Mouse (Mus musculus): ENCODE results near the gene Tbx10. TPM values are rescaled to one million over a fixed set of nuclear protein-coding genes. Genes with fewer than 3 reads are reported as not detected.
"Not testable (repeated sequence)": the region's sequence is repeated elsewhere in the genome, so short reads cannot be mapped to it uniquely, and the experiment has no call there.

The Tbx10 gene
- total RNA-seq, 2 experiments from 2014 or later: not detected

DNA sequence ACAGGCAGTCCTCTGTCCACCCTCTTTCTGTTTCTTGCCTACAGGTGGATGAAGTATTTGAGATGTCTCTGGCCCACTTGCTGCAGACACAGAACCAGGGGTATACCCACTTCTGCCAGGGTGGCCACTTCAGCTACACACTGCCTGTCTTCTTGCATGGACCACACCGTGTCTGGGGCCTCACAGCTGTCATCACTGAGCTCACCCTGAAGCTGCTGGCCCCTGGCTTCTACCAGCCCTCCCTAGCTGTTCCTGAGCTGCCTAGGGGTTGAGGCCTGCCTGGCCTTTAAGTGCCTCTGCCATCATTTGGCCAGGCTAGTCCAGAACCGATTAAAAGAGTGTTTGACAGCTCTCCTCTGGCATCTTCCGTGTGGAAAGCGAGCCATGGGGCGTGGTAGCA lies 9.2 kb downstream of the Tbx10 start:
- DNase-seq (ENCODE audit: low spot score in 2 of 2): no peak

DNA sequence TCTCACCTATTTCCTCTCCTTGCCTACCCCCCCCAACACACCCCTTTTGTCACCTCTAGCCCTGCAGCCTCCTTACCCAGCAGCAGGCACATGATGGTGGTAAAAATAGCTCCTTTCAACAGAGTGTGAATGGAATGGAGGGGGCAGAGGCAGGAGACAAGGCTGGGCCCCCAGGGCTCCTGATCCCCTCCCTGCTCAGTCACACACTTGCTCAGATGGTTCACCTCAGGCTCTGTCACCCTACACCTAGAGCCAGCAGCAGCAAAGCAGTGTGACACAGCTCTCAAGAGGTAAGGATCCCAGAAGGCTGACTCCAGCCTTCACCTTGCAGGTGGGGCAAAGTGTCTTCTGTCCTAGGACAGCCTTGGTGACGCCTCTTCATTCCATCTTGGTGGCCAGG lies 10.6 kb downstream of the Tbx10 start, which contains the start of gene Doc2g:
Doc2g (plus strand) TSS at position 202 of the 400 bp plus-strand sequence.
- DNase-seq (ENCODE audit: low spot score in 2 of 2): no peak

DNA sequence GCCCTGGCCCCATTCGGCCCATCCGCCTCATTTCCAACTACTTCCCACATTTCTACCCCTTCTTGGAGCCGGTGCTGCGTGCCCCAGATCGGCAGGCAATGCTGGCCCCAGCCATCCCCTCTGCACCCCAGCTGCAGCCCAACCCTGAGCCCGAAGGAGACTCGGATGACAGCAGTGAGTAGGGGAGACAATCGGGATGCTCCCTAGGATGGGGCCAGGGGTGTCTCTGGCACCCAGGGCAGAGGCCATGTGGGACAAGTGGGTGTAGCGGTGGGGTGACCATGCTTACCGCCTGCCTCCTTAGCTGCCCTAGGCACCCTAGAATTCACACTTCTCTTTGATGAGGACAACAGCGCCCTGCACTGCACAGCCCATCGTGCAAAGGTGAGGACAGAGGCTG lies 11.1 kb downstream of the Tbx10 start:
- DNase-seq (ENCODE audit: low spot score in 2 of 2): no peak

DNA sequence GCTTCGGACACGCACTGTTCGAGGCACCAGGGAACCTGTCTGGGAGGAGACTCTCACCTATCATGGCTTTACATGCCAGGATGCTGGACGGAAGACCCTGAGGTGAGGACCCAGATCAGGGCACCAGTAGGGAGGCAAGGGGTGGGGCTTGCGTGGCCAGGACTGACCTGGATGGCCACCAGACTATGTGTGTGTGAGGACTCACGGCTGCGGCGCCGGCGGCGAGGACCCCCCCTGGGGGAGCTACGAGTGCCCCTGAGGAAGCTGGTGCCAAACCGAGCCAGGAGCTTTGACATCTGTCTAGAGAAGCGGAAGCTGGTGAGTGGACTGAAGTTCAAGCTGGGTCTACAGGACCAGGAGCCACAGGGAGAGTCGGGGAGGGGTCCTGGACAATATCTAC lies 11.8 kb downstream of the Tbx10 start:
- DNase-seq (ENCODE audit: low spot score in 2 of 2): no peak

DNA sequence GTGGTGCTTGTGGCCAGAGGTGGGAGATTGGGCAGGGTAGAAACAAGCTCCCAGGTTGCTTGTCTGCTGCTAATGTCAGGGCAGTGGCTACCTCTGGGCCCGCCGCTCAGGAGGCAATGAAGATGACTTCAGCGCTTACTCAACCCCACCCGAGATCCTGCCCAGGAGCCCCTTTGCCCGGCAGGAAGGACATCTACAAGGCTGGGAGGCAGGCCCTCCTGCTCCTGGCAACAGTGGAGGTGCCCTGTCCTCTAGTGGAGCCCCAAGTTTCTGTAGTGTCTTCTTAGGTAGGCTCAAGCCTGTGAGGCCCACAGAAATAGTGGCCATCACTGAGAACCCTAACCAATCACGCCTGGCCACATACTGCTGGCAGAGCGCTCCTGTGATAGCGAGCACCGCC lies 12.5 kb downstream of the Tbx10 start:
- DNase-seq (ENCODE audit: low spot score in 2 of 2): no peak

DNA sequence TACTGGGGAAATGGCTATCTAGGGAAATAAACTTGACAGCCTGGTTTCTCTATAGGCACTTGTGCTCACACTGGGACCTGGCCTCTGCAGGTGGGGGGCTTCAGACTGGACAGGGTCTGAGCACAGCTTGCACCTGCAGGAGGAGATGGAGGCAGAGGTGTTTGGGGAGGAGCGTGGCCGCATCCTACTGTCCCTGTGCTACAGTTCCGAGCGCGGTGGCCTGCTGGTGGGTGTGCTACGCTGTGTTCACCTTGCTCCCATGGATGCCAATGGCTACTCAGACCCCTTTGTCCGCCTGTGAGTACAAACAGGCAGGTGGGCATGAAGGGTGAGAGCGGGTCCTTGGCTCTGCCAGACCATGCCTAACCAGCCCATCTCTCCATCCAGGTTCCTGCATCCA lies 13.4 kb downstream of the Tbx10 start:
- no peak for DNase-seq (ENCODE audit: low spot score in 2 of 2)

DNA sequence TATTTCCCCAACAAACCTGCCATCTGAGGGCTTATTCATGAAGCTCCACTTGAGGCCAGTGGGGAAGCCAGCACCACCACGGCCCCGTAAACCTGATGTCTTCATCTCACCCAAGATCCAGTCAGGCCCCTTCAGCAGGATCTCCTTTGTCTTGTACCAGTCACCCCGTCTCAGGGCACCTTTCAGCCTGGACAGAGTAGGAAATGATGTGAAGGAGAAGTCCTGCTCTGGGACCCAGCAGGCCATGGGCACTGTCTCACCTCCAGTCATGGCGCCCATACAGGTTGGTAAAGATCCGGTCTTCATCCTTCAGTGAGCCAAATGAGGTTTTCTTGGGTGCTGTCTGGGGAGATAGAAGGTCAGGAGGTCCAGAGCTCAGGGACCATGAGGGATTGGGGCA lies 18.5 kb downstream of the Tbx10 start:
- DNase-seq (ENCODE audit: low spot score in 2 of 2): no peak

DNA sequence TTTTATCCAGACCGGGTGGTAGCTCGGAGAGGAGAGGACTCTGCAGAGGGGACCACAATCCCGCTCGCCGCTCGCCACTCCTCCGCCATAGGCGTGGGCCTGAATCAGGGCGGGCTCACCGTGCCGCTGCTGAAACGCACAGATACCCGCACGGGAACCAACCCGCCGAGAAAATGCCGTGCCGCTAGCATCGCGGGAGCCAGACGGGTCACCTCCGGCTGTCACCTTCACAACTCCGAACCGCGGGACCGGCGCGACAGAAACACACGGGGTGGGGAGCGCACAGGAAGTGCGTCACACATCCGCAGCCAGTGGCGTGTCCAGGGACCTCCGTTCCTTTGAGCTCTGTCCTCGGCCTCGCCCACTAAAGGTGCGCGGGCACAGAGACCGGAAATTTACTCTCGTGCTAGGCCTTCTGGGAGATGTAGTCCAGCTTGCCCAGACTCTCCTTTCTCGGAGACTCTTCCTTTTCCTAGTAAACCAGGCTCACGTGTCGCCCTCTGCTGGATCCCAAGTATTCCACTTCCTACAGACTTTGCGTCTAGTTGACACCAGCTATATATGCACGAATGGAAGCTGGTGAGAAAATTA lies 20.0 kb downstream of the Tbx10 start, which contains the start of gene Ndufv1:
Ndufv1 (minus strand) TSS at position 375 of the 591 bp plus-strand sequence.
- peak; percentile 83 to 92 for DNase-seq (ENCODE audit: low spot score in 2 of 2)

DNA sequence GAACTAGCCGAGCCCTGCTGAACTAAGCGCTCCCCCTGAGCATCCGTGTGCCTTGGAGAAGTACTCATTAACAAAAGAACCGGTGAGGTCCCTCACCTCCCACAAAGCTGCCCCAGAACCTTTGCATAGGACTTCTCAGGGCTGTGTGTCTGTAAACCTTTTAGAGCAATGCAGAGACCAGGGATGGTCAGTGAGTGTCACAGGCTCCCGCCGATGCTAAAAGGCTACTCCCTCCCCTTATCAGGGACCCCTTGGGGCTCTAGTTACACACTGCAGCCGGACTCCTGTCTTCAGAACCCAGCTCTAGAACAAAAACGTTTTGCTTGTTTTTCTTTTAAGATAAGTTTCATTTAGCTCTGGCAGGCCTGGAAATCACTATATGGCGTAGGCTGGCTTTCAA lies 20.5 kb downstream of the Tbx10 start:
- no peak for DNase-seq (ENCODE audit: low spot score in 2 of 2)

DNA sequence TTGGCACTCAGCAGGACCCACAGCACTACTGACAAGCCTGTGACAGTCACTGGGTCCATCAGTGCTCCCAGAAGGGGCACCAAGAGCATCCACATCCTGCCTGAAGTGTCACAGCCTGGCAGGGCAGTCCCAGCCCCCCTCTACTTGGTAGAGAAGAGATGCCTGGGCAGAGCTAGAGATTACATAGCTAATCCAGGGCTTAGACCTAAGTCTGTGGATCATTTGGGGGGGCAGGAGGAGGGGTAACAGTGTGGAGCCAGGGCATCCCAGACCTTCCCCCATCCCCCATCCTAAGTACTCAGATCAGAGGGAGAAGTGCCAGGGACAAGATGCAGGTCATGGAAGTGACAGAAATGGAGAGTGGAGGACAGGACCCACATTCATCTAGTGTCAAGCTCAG lies 22.2 kb downstream of the Tbx10 start:
- DNase-seq (ENCODE audit: low spot score in 2 of 2): no peak

DNA sequence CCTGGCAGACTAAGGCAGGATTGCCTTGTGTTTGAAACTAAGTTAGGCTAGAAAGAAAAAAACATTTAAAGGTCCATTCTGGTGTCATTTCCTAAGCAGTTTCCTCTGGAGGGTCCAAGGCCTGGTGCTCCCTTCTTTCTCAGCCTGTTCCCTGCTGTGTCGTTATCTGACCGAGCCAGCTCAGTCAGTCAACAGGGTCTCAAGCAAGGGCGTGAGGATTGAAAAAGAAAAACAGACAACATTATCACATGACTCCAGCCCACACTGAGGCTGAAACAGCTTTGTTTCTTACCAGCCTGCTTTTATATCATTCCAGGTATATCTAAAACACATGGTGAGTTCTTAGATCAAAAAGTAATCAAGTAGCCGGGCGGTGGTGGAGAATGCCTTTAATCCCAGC lies 23.1 kb downstream of the Tbx10 start:
- DNase-seq (ENCODE audit: low spot score in 2 of 2): no peak

DNA sequence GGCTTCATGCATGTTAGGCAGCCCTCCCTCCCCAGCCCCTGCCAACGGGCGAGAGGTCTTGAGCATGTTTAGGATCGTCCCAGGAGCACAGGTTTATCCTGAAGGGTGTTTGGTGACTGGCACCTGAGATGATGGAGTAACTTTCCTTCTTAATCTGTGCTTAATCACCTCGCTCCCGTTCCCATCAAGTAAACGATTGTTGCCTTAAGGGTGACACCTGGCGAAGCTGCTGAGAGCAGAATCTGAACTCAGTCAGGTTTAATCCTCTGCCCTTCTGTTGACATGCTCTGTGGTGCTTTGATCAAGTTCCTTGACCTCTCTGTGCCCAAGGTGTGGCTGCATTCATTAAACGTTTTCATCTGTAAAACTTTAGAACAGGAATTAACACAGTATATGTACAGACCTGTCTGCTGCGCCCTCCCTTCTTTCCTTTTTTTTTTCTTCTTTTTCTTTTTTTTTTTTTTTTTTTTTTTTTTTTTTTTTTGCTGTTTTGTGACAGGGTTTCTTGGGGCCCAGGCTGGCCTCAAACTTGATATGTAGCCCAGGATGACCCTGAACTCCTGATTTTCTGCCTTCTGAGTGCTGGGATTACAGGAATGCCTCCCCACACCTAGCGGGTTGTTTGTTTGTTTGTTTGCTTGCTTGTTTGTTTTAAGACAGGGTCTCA lies 25.5 kb downstream of the Tbx10 start:
- DNase-seq (ENCODE audit: low spot score in 2 of 2): no peak

DNA sequence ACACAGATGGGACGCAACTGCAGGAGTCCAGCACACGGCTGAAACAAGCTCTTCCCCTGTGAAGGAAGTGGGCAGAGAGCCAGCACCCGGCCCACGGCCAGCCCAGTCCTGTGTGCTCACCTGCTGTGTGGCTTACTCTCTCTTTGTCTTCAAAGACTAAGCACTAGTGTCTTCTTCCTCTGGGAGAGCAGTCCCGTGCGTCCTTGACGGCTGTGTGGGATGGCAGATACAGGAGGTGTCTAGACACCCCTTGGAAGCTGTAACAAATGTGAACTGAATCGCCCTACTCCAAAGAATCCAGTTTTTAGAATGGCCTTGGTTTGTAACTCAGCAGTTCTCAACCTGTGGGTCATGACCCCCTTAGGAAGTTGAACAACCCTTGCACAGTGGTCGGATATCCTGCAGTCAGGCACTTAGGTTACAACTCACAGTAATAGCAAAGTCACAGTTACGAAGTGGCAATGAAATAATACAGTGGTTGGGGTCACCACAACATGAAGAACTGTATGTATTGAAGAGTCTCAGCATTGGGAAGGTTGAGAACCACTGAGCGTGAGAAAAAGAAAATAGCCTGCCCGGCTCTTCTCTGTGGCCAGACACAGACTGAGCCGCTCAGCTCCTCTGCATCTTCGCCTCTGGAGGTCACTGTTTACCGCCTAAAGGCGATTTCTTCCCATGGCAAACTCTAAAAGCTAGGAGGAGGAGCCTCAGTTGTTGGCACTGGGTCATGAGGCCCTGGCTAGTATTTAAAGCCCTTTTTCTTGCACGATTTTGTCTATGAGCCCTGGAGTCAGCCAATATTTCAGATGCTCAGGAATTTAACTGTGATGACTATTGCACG lies 26.4 kb downstream of the Tbx10 start:
- peak; percentile 60 to 85 for DNase-seq (ENCODE audit: low spot score in 2 of 2)

DNA sequence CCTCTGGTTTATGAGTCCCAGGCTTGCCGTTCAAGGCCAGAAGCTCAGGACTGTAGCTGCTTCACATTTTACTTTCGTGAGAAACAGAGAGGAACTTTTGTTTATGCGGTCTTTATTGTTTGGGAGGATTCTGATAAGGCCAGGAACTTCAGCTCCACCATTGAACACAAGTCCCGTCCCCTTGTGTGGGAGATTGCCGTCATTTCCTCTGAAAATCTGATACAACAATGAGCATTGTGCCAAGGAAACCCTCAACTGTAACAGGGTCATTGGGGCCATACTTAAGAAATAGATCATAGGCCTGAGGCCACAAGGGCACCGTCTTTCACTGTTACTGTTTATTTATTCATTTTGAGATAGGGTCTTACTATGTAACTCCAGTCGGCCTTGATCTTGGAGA lies 30.6 kb downstream of the Tbx10 start:
- no peak for DNase-seq (ENCODE audit: low spot score in 2 of 2)

DNA sequence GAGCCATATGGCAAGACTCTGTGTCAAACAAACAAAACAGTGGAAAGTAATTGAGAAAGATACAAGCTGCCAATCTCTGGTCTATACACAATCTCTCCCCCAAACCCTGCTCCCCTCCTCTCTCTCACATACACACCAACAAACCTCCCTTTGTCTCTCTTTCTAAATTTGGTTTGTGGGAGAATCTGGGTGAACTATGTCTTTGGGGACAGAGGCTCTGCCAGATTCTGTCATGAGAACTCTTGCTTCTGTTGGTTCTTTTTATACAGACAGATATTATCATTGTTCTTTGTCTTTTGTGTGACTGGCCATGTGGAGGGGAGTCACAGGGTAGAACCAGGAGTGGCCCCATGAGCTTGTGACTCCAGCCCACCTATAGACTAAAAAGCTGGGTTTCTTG lies 35.0 kb downstream of the Tbx10 start:
- no peak for DNase-seq (ENCODE audit: low spot score in 2 of 2)

DNA sequence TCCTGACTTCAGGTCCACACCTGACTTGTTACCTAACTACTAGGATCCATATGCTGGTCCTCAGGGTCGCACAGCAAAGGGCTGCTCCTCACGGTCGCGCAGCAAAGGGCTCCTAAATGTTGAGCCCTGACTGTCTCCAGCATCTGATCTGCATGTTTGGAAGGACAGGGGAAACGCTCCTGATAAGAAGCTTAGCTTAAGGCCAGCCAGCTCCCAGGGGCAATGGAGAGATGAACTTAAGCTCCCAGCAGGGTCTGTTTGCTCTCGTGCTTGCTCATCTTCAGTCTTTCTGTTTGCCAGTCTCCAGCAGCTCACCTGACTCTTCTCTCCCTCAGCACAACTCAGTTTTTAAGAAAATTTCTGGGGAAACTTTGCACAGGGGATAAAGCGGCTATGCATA lies 40.1 kb downstream of the Tbx10 start:
- DNase-seq (ENCODE audit: low spot score in 2 of 2): no peak

DNA sequence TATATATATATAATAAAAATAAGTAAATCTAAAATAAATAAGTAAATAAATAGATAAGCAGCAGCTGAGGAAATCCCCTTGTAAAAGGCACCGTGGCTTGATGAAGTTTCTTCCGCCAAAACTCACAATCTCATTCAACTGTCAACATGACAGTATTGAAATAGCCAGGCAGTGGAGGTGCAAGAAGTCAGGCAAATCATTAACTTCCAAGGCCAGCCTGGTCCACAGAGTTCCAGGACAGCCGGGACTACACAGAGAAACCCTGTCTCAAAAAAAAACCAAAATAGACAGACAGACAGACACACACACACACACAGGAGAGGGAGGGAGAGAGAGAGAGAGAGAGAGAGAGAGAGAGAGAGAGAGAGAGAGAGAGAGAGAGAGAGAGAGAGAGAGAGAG lies 40.7 kb downstream of the Tbx10 start:
- DNase-seq (ENCODE audit: low spot score in 2 of 2): no peak

DNA sequence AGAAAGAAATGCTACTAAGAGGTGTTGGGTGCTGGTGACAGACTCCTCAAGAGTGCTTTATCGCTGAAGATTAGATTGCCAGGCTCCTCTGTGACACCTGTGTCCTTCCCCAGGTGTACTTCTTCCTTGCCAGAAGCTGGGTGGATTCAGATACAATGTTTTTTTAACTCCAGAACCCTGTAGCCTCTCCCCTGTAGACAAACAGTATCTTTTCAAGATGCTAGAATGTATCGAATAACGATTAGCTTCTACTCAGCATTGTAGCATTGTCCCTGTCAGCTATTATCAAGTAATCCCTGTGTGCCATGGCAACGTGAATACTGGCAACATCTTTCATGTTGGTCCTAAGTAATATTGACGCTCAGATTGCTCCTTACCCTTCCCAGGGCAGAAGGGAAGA lies 41.2 kb downstream of the Tbx10 start:
- DNase-seq (ENCODE audit: low spot score in 2 of 2): no peak

DNA sequence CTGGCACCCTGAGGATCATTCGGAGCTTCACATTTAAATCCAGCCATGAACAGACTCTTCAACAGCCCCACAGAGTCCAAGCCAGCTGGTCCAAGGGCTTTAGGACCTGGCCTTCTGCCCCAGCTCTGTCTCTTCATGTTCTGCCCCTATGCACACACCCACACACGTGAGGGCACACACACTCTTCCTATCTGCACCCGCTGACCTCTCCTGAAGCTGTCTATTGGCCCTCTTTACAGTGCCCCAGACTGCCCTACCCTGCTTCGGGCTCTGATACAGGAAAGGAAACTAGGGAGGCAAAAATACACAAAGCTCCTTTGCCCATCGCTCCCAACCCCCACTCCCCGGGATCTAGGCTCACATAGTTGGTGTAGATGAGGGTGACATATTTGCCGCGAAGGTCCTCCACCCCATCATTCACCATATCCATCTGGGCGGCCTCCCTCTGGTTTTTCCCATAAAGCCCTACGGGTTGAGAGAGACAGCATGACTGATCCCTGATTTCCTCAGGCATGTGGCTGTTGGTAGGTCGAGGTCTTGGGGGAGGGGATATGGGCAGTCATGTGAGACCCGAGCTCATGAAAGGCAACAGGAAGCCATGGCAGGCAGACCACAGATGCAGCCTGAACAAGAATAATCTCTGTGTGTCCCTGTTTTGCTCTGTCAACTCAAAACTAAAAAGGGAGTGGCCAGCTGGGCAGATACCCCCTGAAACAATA lies 43.9 kb downstream of the Tbx10 start:
- DNase-seq (ENCODE audit: low spot score in 2 of 2): no peak

DNA sequence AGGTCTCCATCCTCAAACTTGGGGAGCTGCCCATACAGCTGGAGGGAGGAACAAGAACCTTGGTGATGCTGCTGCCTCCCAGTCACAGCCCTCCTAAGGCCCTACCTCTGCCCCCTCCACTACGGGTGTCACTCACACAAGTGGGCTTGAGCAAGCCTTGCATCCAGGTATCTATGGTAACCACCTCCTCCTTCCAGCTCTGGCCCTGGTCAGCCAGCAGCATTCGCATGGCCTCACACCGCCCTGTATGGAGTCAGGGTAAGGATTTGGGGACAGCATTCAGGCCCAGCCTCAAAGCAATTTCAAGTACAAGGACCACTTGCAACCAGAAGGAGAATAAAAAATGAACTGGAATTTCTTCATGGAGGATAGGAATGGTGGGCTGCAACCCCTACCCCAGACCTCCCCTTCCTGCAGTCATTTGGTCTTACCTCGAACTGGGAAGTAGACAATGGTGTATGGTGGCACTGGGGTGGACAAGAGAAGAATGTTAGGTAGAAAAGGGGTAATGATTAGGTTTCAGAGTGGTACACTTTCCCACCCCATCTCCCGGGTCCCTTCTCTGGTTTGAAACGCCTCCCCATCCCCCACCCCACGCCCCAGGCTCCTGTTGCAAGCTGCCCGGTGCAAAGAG lies 44.7 kb downstream of the Tbx10 start:
- DNase-seq (ENCODE audit: low spot score in 2 of 2): not testable (repeated sequence)

DNA sequence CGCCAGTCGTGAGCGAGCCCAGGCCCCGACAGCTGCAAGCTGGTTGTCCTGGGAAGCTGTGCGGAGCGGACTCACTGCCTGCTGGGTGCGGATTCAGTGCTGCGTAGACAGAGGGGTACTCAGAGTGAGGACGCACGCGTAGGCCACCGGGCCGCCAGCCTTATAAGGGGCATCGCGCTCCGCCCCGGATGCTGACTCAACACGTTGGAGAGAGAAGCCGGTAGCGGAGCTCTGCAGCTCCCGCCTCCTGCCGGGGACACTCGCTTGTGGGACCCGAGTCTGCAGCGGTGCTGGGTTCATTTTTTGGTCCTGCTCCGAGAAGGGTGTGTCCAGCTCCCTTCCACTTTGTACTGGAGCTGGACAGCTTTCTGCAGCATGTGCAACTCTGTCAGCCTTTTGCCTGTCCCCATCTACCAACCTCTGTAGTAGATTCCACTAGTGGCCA lies 45.3 kb downstream of the Tbx10 start, which contains the start of gene Gstp1:
Gstp1 (minus strand) TSS at position 198 of the 445 bp plus-strand sequence.
- DNase-seq (ENCODE audit: low spot score in 2 of 2): peak; percentile 78 to 89

Measured in gastrocnemius, postnatal 4 days (tissue).